Mouse (Mus musculus): ENCODE data around the gene Rcc1. TPM values are rescaled to one million over a fixed set of nuclear protein-coding genes. Genes with fewer than 3 reads are reported as not detected.
A peak's percentile ranks its signal among the peaks of the same experiment; 100 is the strongest.

Gene Rcc1
- polyA plus RNA-seq, 1 experiment from 2014 or later: 89.6 TPM

DNA sequence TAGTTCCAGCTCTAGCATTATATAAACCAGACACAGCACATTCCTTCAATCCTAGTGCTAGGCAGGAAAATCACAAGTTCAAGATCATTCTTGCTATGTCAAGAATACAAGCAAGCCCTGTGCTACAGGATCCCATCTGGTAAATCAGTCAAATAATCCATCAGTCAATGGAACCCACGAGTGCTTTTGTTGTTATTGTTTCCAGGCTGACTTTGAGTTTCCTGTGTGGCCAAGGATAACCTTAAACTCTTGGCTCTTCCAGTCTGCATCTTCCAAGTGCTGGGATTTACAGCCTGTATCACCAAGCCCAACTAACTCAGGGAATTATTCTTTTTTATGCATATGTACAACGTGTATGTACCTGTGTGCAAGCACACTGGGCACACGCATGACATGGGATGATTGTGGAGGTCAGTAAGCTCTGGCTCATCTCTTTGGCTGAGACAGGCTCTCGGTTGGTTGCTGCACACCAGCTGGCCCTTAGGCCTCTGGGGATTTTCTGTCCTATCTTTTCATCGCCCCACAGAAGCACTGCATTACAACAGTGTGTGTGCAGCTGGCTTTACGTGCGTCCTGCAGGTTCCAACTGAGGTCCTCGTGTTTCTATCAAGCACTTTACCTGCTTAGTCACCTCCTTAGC, 32.5 kb upstream of the Rcc1 start:
- H3K27me3 ChIP-seq (ENCODE audit: insufficient read depth, low read length): no peaks in the 10 kb centered on the region
- ATAC-seq (ENCODE audit: low FRiP score, low TSS enrichment): no peak
- H3K36me3 ChIP-seq (ENCODE audit: insufficient read depth, low read length): peaks cover 23% of the 10 kb centered on the region; the same call in 1 of the 2 replicates
- no peak overlapping the region for H3K9ac ChIP-seq (replicated peaks; ENCODE audit: low read length)
- H3K27ac ChIP-seq (ENCODE audit: low read length): no peak overlapping the region
- no peak overlapping the region for H3K4me3 ChIP-seq (ENCODE audit: low read length)
- 81% methylated on average over 8 of the region's 8 CpGs for WGBS
- H3K4me1 ChIP-seq (ENCODE audit: insufficient read depth, low read length): peaks cover 10% of the 10 kb centered on the region
- H3K9me3 ChIP-seq (ENCODE audit: low read length): no peaks in the 10 kb centered on the region
- no peak overlapping the region for H3K4me2 ChIP-seq (replicated peaks; ENCODE audit: low read depth, low read length)

DNA sequence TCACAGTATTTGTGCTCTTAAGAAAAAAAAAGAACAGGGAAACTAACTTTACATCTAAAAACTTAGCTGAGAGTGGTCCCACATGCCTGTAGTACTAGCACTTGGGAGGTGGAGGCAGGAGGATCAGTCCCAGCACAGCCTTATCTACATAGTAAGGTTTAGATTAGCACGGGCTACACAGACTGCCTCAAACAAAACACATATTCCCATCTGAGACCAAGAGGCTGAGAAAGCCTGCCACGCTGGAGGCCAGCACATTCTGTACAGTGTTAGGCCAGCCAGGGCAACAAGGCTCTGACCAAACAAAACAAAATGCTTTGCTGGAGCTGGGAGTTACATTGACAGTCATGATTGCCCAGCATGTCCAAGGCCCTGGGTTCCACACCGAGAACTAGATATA, 30.1 kb upstream of the Rcc1 start:
- peaks cover 10% of the 10 kb centered on the region for H3K4me1 ChIP-seq (ENCODE audit: insufficient read depth, low read length)
- H3K27ac ChIP-seq (ENCODE audit: low read length): no peak overlapping the region
- peaks cover 23% of the 10 kb centered on the region; the same call in 1 of the 2 replicates for H3K36me3 ChIP-seq (ENCODE audit: insufficient read depth, low read length)
- 90% methylated on average over 3 of the region's 3 CpGs for WGBS
- H3K9ac ChIP-seq (replicated peaks; ENCODE audit: low read length): no peak overlapping the region
- no peaks in the 10 kb centered on the region for H3K27me3 ChIP-seq (ENCODE audit: insufficient read depth, low read length)
- H3K9me3 ChIP-seq (ENCODE audit: low read length): no peaks in the 10 kb centered on the region
- H3K4me2 ChIP-seq (replicated peaks; ENCODE audit: low read depth, low read length): no peak overlapping the region
- no peak for ATAC-seq (ENCODE audit: low FRiP score, low TSS enrichment)
- H3K4me3 ChIP-seq (ENCODE audit: low read length): no peak overlapping the region

DNA sequence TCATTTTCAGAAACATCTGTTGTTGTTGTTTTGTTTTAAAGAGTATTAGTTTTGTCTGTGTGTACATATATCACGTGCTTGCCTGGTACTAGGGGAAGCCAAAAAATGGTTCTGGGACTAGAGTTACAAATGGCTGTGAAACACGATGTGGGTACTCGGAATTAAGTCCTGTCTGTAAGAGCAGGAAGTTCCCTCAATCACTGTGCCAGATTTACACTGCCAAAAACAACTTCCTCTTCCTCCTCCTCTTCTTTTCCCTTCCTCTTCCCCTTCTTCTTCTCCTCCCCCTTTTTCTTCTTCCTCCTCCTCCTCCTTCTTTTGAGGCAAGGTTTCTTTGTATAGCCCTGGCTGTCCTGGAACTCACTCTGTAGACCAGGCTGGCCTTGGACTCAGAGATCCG, 28.9 kb upstream of the Rcc1 start:
- no peak for ATAC-seq (ENCODE audit: low FRiP score, low TSS enrichment)
- H3K27ac ChIP-seq (ENCODE audit: low read length): no peak overlapping the region
- WGBS: 77% methylated on average over 4 of the region's 4 CpGs

DNA sequence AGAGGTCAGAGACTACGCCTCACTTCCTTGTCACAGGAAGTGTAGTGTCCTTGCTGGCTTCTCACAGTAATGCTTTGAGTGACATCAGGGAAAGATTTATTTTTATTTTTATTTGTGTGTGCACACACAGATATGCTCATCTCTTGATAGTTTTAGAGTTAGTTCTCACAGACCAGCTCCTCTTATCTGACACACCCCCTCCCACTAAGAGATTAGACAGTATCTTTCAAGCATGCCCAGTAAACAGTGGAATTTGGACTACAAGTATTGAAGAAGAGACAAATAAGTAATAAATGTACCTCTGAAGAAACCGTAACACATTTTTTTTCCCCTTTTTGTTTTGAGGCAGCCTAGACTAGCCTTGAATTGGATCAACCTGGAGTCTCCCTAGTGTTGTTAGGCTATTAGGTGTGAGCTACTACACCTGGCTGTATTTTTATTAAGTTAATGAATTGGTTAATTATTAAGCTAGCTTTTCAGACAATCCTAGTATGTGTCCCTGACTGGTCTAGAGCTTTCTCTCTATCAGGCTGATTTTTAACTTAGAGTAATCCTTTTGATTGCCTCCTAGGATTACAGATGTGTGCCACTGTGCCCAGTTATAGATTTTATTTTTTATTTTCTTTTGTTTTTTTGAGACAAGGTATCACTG, 27.7 kb upstream of the Rcc1 start:
- Histone ChIP-seq H3K4me1 (ENCODE audit: insufficient read depth, low read length) (0 out of 2 replicates have a peak, but pooled peaks cover 2% of the 10 kb centered on the region), H3K27me3 (ENCODE audit: insufficient read depth, low read length) (no peaks in the 10 kb centered on the region), H3K4me2 (replicated peaks; ENCODE audit: low read depth, low read length) (no peak overlapping the region), H3K4me3 (ENCODE audit: low read length) (no peak overlapping the region), H3K36me3 (ENCODE audit: insufficient read depth, low read length) (peaks cover 29% of the 10 kb centered on the region; the same call in 1 of the 2 replicates), H3K27ac (ENCODE audit: low read length) (no peak overlapping the region), H3K9me3 (ENCODE audit: low read length) (no peaks in the 10 kb centered on the region), H3K9ac (replicated peaks; ENCODE audit: low read length) (no peak overlapping the region)
- no peak for ATAC-seq (ENCODE audit: low FRiP score, low TSS enrichment)
- 86% methylated on average over 2 of the region's 2 CpGs for WGBS

More for the DNA sequence above, 28.9 kb upstream of the Rcc1 start:
- H3K4me1 ChIP-seq (ENCODE audit: insufficient read depth, low read length): peaks cover 3% of the 10 kb centered on the region
- no peaks in the 10 kb centered on the region for H3K9me3 ChIP-seq (ENCODE audit: low read length)
- H3K4me3 ChIP-seq (ENCODE audit: low read length): no peak overlapping the region
- H3K9ac ChIP-seq (replicated peaks; ENCODE audit: low read length): no peak overlapping the region
- H3K4me2 ChIP-seq (replicated peaks; ENCODE audit: low read depth, low read length): no peak overlapping the region
- no peaks in the 10 kb centered on the region for H3K27me3 ChIP-seq (ENCODE audit: insufficient read depth, low read length)
- peaks cover 29% of the 10 kb centered on the region; the same call in 1 of the 2 replicates for H3K36me3 ChIP-seq (ENCODE audit: insufficient read depth, low read length)

DNA sequence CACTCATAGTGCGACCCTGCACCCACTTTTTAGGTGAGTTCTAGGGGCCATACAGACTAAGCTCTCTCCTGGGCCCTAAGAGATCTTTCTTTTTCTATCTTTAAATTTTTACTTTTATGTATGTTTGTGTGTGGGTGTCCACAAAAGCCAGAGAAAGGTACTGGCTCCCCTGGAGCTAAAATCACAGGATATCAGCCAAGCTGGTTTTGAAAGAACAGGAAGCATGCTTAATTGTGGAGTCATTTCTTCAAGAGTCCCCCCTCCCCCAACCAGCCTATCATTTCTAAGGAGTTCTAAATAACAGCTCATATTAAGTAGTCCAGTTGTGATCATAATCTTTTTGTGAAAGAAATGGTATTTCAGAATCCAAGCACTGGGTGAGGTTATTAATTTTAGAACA, 20.4 kb upstream of the Rcc1 start:
- Histone ChIP-seq H3K27ac (ENCODE audit: low read length) (no peak overlapping the region), H3K9ac (replicated peaks; ENCODE audit: low read length) (no peak overlapping the region), H3K4me2 (replicated peaks; ENCODE audit: low read depth, low read length) (no peak overlapping the region), H3K36me3 (ENCODE audit: insufficient read depth, low read length) (peaks cover 51% of the 10 kb centered on the region), H3K4me3 (ENCODE audit: low read length) (no peak overlapping the region), H3K4me1 (ENCODE audit: insufficient read depth, low read length) (no peaks in the 10 kb centered on the region), H3K9me3 (ENCODE audit: low read length) (no peaks in the 10 kb centered on the region), H3K27me3 (ENCODE audit: insufficient read depth, low read length) (no peaks in the 10 kb centered on the region)
- ATAC-seq (ENCODE audit: low FRiP score, low TSS enrichment): no peak
- WGBS: 95% methylated on average over 1 of the region's 1 CpGs

DNA sequence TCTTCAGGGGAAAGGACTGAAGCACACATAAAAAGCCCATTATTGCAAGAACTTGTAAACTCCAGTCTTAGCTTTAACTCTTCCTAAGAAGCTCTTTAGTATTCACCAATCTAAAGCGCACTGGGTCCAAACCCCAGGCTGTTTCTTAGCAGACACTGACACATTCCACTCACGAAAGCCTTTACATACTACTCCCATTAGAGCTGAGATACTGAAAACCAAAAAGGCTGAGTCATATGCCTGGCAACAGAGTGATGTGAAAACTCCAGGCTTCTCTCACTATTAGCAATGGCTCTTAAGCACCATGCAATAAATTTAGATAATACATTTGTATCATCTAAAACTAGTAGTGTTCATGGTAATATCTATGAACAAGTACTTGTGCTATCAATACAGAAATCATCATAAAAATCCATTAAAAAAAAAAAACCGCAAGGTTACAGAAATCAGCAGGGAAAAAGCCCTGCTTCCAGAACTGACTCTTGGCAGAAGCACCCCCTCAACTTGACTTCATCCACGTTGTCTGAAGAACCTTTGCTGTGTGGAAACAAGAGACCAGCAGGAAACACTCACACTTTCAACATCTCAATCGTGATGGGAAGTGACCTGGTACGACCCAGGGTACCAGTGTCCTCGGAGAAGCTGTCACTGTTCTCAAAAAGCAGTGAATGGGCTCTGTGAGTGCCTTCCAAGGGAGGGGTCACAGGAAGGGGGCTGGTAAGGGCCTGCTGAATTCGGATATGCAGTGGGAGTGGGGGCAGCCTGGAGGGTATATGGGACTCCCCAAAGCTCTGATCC, 16.7 kb upstream of the Rcc1 start:
- no peak for ATAC-seq (ENCODE audit: low FRiP score, low TSS enrichment)
- no peak overlapping the region for H3K27ac ChIP-seq (ENCODE audit: low read length)
- 73% methylated on average over 8 of the region's 8 CpGs for WGBS

DNA sequence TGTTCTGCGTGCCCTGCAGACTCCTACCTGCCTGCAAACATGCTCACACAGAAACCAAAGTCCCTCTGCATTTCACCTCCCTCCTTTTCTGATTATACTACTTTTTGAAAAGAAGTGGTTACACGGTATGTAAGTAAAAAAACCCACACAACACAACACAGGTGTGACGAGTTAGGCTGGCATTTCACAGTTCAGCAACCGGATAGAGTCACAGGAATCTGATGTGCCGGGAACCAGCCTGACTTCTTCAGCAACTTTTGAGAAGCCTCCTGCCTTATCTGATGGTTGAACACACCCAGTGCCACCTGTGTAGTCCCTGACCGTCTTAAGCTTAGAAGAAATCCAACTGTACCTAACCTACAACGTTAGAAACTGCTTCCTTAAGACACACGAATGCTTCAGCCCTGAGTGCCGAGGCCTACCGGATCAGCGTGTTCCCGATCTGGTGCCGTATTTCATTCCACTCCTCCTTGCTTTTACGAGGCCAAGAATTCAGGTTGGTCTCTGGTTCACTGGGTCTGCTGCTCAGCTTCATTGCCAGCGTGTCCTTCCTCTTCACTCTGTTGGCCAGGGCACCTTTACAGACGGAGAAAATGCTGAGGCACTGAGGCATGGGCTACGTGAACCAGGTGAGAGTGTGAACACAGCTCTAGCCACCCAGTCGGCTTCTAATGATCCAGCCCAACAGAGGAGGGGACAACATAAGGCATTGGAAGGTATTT, 14.2 kb upstream of the Rcc1 start:
- no peak; the same call in 1 of the 2 replicates for ATAC-seq (ENCODE audit: low FRiP score, low TSS enrichment)
- H3K9ac ChIP-seq (replicated peaks; ENCODE audit: low read length): no peak overlapping the region
- no peak overlapping the region for H3K4me2 ChIP-seq (replicated peaks; ENCODE audit: low read depth, low read length)
- H3K27ac ChIP-seq (ENCODE audit: low read length): 0 out of 2 replicates have a peak overlapping the region, but pooled peaks have one; percentile 54
- H3K4me1 ChIP-seq (ENCODE audit: insufficient read depth, low read length): peaks cover 3% of the 10 kb centered on the region; the same call in 1 of the 2 replicates
- H3K36me3 ChIP-seq (ENCODE audit: insufficient read depth, low read length): peaks cover 64% of the 10 kb centered on the region
- H3K27me3 ChIP-seq (ENCODE audit: insufficient read depth, low read length): no peaks in the 10 kb centered on the region
- H3K9me3 ChIP-seq (ENCODE audit: low read length): no peaks in the 10 kb centered on the region
- 60% methylated on average over 18 of the region's 18 CpGs for WGBS
- H3K4me3 ChIP-seq (ENCODE audit: low read length): no peak overlapping the region

More for the DNA sequence above, 16.7 kb upstream of the Rcc1 start:
- H3K36me3 ChIP-seq (ENCODE audit: insufficient read depth, low read length): peaks cover 53% of the 10 kb centered on the region
- no peaks in the 10 kb centered on the region for H3K27me3 ChIP-seq (ENCODE audit: insufficient read depth, low read length)
- H3K4me1 ChIP-seq (ENCODE audit: insufficient read depth, low read length): peaks cover 3% of the 10 kb centered on the region; the same call in 1 of the 2 replicates
- no peak overlapping the region for H3K9ac ChIP-seq (replicated peaks; ENCODE audit: low read length)
- no peak overlapping the region for H3K4me2 ChIP-seq (replicated peaks; ENCODE audit: low read depth, low read length)
- H3K4me3 ChIP-seq (ENCODE audit: low read length): no peak overlapping the region
- no peaks in the 10 kb centered on the region for H3K9me3 ChIP-seq (ENCODE audit: low read length)

DNA sequence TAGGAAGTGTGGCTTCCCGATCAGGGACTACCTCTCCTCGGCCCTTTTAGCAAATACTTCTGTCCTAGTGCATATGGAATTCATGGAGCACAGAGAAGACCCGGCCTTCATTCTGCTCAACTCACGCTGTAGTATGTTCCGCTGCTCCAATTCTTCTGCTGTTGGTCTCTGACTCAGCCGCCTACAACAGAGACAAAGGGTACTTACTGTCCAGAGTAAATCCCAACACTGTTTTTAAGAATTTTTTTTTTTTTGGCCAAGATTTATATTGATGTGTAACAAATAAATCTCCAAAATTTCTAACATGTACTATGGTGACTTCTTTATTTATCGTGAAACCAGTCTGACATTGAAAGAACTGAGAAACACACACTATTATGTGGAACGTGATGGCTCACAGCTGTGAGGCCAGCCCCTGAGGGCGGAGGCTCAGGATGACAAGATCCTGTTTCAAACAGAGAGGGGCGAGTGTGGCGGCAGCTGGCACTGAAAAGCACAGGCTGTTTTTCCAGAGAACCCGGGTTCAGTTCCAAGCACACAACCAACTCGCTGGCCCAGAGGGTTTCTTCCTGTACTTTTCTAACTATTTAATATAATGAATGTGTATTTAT, 12.2 kb upstream of the Rcc1 start:
- no peak for ATAC-seq (ENCODE audit: low FRiP score, low TSS enrichment)
- no peak overlapping the region for H3K9ac ChIP-seq (replicated peaks; ENCODE audit: low read length)
- H3K4me3 ChIP-seq (ENCODE audit: low read length): no peak overlapping the region
- 60% methylated on average over 13 of the region's 13 CpGs for WGBS
- no peak overlapping the region for H3K4me2 ChIP-seq (replicated peaks; ENCODE audit: low read depth, low read length)
- no peaks in the 10 kb centered on the region for H3K9me3 ChIP-seq (ENCODE audit: low read length)
- H3K36me3 ChIP-seq (ENCODE audit: insufficient read depth, low read length): peaks cover 61% of the 10 kb centered on the region
- H3K27ac ChIP-seq (ENCODE audit: low read length): no peak overlapping the region
- H3K4me1 ChIP-seq (ENCODE audit: insufficient read depth, low read length): peaks cover 3% of the 10 kb centered on the region; the same call in 1 of the 2 replicates
- H3K27me3 ChIP-seq (ENCODE audit: insufficient read depth, low read length): no peaks in the 10 kb centered on the region

DNA sequence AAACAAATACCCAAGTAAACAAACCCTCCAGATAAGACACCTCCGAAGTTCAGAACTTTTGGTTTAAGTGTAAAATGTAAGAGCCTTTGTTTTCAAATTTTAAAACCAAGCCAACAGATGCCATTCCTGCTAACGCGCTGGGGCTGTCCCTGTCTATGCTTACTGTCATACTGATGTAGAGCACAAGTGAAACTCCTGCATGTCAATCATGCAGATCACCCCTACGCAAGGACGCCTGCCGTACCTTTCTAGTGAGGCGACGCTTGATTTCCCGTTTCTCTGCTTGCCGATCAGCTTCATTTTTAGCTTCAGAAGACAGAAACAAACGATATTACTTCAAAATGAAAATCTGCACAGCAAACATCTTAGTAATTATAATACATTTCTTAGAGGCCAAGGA, 10.1 kb upstream of the Rcc1 start:
- peaks cover 3% of the 10 kb centered on the region; the same call in 1 of the 2 replicates for H3K4me1 ChIP-seq (ENCODE audit: insufficient read depth, low read length)
- no peak overlapping the region for H3K4me2 ChIP-seq (replicated peaks; ENCODE audit: low read depth, low read length)
- peaks cover 60% of the 10 kb centered on the region for H3K36me3 ChIP-seq (ENCODE audit: insufficient read depth, low read length)
- H3K9ac ChIP-seq (replicated peaks; ENCODE audit: low read length): no peak overlapping the region
- H3K9me3 ChIP-seq (ENCODE audit: low read length): no peaks in the 10 kb centered on the region
- ATAC-seq (ENCODE audit: low FRiP score, low TSS enrichment): no peak
- no peaks in the 10 kb centered on the region for H3K27me3 ChIP-seq (ENCODE audit: insufficient read depth, low read length)
- H3K27ac ChIP-seq (ENCODE audit: low read length): no peak overlapping the region
- no peak overlapping the region for H3K4me3 ChIP-seq (ENCODE audit: low read length)
- 96% methylated on average over 11 of the region's 11 CpGs for WGBS

Measured in kidney, embryonic 16.5 days (tissue).